Mouse (Mus musculus): Measurements from ENCODE around the gene Tenm2. TPM values are rescaled to one million over a fixed set of nuclear protein-coding genes. Genes with fewer than 3 reads are reported as not detected.
A peak's percentile ranks its signal among the peaks of the same experiment; 100 is the strongest.

The Tenm2 gene
- total RNA-seq, 2 experiments from 2014 or later, result 2.3 to 3.5 TPM

DNA sequence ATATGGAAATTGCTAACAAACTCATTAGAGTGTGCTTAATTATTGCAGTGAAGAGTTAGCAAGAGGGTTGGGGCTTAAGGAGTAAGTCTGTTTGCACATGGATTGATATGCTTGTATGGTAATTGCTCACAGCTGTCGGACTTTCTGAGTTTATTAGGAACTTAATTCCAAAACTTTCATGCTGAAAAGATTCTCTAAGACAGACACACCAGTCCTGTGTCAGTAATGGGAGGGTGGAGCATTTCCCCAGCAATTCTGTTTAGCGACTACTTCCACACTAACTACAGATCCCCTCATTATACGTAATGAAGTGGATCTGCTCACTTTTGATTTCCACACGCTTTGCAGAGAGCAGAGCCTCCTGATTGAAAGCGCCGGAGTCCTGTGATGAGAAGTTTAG lies 622.0 kb downstream of the Tenm2 start:
- no peak for DNase-seq (ENCODE audit: low spot score in 2 of 2)

DNA sequence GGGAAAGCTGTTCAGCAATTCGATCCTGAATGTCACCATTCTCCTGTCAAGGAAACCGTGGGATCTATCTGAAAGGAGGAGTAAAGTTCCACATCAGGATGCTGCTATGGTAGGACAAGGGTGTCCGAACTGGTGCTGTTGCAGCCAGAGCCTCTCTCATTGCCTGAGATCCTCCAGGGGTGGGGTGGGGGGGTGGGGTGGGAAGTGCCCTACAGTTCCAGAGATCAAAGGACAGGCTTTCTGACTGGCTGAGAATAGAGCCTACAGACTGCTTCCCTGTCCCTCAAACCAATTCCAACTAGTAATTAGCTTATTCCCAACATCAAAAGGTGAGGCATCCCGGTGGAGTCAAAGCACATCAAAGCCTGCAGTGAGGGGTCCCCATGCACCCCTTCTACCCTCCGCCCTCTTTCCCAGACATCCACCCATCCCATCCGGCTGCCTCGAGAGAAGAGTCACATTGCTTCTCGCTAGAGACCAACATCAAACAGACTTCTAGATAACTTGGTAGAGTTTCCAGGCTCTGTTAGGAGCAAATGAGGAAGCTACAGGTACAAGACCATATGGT lies 630.9 kb downstream of the Tenm2 start:
- no peak for DNase-seq (ENCODE audit: low spot score in 2 of 2)

GRCm38 (mm10) chr11:36604272-36604671 lies 631.5 kb downstream of the Tenm2 start:
- DNase-seq (ENCODE audit: low spot score in 2 of 2), result no peak

GRCm38 (mm10) chr11:36592471-36592870 lies 643.3 kb downstream of the Tenm2 start:
- DNase-seq (ENCODE audit: low spot score in 2 of 2), result no peak

DNA sequence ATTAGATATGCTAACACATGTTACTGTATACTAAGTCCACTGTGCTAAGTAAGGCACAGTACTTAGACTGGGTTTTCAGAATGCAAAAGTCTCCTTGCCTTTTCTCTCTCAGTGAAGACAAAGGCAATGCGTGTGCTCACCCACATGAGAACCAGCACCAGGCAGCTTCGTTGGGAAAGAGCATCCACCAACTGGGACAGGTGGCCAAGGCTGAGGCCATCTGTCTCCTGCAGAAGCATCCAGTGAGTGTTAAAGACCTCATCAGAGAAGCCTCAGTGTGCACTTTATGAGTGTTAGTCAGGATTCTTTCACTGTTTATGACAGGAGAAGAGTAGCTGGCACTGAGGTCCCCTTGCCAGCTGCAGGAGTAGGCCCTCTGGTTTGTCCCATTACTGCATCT lies 669.6 kb downstream of the Tenm2 start:
- DNase-seq (ENCODE audit: low spot score in 2 of 2), result no peak

DNA sequence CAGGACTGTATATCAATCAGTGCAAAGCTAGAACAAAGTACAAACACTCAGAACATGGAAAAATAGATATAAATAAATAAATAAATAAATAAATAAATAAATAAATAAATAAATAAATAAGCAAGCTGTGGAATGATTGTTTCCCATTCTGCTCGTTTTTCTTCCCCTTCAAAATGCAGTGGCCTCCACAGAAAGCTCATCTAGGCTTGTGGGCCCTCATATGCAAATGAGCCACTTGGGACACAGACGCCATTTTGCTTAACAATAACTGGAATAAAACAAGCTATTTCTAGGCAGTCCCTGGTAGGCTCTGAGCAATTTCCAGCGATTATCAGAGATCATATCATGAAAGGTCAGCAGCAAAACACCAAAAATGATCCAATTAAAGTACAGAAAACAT lies 672.9 kb downstream of the Tenm2 start:
- no peak for DNase-seq (ENCODE audit: low spot score in 2 of 2)

GRCm38 (mm10) chr11:36560785-36561548 lies 674.8 kb downstream of the Tenm2 start:
- no peak for DNase-seq (ENCODE audit: low spot score in 2 of 2)

GRCm38 (mm10) chr11:36557316-36557715 lies 678.4 kb downstream of the Tenm2 start:
- DNase-seq (ENCODE audit: low spot score in 2 of 2), result no peak

DNA sequence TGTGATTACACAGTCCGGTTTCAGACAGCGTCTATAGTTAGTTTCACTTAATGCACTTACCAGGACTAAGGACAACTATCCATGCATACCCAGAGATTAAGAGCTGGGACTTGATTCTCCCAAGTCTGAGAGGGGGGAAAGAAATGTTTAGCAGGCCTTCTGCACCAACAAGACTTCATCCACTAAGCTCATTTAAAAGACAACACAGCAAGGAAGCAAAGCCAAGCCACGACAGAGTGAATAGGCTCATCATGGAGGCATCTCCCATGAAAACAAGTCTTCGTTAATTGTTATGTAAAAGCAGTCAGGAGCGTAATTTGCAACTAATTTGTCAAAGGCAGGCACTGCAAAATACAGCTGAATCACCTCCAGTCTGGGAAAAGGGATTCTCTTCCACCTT lies 682.5 kb downstream of the Tenm2 start:
- DNase-seq (ENCODE audit: low spot score in 2 of 2), result no peak

- DNase-seq (ENCODE audit: low spot score in 2 of 2), result no peak
Measured at GRCm38 (mm10) chr11:36550649-36551048, 685.1 kb downstream of the Tenm2 start.

DNA sequence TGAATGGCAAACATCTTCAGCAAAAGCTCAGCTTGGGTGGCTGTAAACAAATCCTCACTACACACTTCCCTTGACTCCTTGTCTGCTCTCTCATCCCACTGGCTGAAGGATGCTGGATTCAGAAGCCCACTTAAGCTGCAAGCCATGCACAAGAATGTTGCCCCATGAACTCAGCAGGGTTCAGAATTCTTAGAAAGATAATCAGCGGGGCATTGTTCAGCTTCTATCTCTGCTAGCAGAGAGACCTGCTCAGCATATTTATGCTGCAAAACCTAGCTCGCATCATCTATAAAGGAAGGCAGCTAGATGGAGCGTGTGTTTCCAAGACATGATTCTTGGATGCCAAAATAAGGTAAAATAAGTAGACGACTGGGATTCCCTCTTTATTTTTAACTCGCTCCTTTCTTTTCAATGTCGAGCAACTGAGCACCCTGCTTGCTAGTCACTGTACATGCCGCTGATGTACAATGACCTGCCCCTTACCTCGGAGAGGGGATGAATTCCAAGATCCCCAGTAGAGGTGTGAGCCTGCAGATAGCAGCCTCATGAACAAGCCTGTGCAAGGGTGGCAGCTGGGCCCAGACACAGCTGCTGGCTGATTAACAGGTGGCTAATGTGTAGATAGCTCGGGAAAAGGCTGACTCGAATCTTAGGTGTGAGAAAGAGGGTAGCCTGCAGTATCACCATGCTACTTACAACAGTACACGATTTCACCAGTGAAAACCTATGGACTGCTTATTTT lies 686.2 kb downstream of the Tenm2 start:
- no peak for DNase-seq (ENCODE audit: low spot score in 2 of 2)

- no peak for DNase-seq (ENCODE audit: low spot score in 2 of 2)
Measured at GRCm38 (mm10) chr11:36548139-36548538, 687.6 kb downstream of the Tenm2 start.

- no peak for DNase-seq (ENCODE audit: low spot score in 2 of 2)
Measured at GRCm38 (mm10) chr11:36538144-36538543, 697.6 kb downstream of the Tenm2 start.

GRCm38 (mm10) chr11:36537573-36538133 lies 698.1 kb downstream of the Tenm2 start:
- no peak for DNase-seq (ENCODE audit: low spot score in 2 of 2)

GRCm38 (mm10) chr11:36535591-36535990 lies 700.2 kb downstream of the Tenm2 start:
- no peak for DNase-seq (ENCODE audit: low spot score in 2 of 2)

DNA sequence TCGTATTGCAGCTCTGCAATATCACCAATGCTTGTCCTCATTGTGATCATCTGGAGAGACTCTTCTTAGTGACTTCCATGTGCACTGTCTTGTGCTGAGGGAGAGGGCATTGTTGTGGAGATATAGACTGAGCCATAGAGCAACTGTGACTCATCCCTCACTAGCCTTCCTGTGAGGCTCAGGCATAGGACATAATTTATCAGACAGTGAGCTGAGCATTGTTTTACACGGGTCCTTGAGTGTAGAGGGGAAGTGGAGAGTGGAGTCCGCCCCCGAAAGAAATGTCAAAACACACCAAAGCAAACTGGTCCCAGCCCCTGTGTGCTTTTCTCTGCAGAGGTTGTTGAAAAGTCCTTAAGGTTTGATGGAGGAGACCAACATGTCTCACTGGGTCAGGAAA lies 704.1 kb downstream of the Tenm2 start:
- DNase-seq (ENCODE audit: low spot score in 2 of 2), result no peak

DNA sequence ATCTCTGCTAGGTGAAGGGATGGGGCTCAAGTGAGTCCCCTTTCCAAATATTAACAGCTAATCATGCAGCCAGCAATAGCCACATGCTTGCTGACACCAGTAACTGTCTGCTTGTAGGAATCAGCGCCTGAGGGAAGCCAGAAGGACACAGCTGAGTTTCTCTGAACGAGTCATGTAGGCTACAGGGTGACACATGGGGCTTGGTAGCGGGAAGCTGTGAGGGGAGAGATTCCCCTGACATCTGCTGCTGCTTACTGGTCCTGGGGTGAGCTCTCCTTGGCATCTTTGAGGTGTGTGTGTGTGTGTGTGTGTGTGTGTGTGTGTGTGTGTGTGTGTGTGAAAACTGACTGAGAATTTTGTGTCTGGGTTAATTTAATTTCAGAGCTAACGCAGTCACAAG lies 708.3 kb downstream of the Tenm2 start:
- DNase-seq (ENCODE audit: low spot score in 2 of 2), result no peak

DNA sequence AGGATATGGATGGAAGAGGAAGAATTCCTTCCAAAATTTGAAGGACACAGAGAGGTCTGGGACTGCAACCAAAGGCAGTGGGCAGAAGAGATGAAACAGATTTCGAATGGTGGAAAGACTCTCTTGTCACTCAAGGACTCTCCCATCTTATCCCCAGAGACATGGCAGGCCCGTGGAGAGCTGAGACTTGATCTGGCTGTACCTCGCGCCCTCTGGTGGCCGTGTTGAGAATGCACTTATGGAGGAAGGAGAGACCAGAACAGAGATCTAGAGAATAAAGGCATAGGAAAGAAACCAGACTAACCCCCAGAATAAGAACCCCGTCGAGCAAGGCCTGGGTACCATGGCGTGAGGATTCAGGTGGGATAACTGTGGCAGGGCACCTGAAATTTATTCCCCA lies 709.4 kb downstream of the Tenm2 start:
- DNase-seq (ENCODE audit: low spot score in 2 of 2), result peak; percentile 33 to 68

GRCm38 (mm10) chr11:36512468-36512867 lies 723.3 kb downstream of the Tenm2 start:
- DNase-seq (ENCODE audit: low spot score in 2 of 2), result no peak

DNA sequence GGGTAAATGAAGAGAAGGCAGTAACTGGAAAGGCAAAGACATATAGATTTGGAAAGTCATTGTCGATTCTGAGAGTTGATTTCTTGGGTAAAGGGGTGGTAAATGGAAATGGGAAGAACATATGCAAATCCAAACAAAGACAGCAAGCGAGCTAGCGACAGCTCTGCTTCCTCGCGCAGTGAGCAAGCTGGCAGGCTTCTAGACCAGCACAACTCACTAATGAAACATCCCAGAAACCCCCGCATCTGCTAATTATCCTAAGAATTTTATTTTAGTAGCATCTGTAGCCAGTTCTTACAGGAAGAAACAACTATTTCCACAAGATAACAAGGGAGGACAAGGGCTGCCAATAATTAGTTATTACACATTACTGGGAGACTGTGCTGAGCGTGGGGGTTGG lies 727.5 kb downstream of the Tenm2 start:
- no peak for DNase-seq (ENCODE audit: low spot score in 2 of 2)

DNA sequence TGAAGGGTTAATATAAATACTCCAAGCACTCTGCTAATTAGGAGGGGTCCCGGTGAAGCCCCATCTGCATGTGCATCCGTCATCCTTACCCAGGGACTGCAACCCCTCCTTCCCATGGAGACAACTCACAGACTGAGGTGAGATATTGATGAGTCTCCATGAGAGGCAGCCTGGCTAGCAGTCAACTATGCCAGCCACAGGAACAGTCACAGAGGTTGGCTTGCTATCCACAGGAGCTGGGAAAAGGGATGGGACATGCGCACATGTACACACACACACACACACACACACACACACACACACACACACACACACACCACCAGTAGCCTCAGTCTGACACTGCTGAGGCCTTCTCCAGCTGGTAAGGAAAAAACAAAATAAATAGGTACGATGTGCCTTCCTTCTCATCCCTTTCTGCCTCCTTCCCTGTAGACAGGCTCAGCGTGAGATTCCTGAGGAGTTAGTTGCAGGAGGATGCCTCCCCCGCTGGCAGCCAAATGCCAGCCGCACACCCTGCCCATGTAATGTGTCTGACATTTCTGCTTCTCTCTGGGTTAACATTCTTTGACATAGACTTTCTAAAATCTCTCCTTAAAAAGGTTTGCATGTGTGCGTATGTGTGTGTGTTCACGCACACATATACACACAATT lies 740.7 kb downstream of the Tenm2 start:
- DNase-seq (ENCODE audit: low spot score in 2 of 2), result no peak

GRCm38 (mm10) chr11:36492274-36492673 lies 743.5 kb downstream of the Tenm2 start:
- DNase-seq (ENCODE audit: low spot score in 2 of 2), result no peak

Measured in adrenal gland, postnatal 4 days (tissue).